Mouse (Mus musculus): ENCODE results near the gene Vmn2r60. TPM values are rescaled to one million over a fixed set of nuclear protein-coding genes. Genes with fewer than 3 reads are reported as not detected.
"Not testable (repeated sequence)": the region's sequence is repeated elsewhere in the genome, so short reads cannot be mapped to it uniquely, and the experiment has no call there.

Gene Vmn2r60
- polyA plus RNA-seq (2014; fragmentation: Nextera tagmentation; extraction: Ambion mirVana): not detected in 2 replicates

- Histone ChIP-seq H3K27me3 (ENCODE audit: control insufficient read depth, insufficient read depth, low read length) (no peaks in the 10 kb centered on the region), H3K4me2 (no peak within 1 kb of the TSS), H3K4me3 (ENCODE audit: low read depth, low read length) (no peak within 1 kb of the TSS), H3K36me3 (ENCODE audit: control insufficient read depth, insufficient read depth, low read length) (no peaks in the 10 kb centered on the region), H3K27ac (ENCODE audit: low read depth, low read length) (no peak within 1 kb of the TSS), H3K9me3 (replicated peaks; ENCODE audit: control insufficient read depth, low read length) (no peaks in the 10 kb centered on the region), H3K4me1 (ENCODE audit: control insufficient read depth, insufficient read depth, low read length) (no peaks in the 10 kb centered on the region), H3K9ac (ENCODE audit: low read depth, low read length) (no peak within 1 kb of the TSS)
- no peak for ATAC-seq (replicated peaks; ENCODE audit: insufficient number of reproducible peaks, low FRiP score, low TSS enrichment)
- WGBS (ENCODE audit: insufficient replicate concordance): 65% methylated on average over 2 of the region's 2 CpGs
Measured at GRCm38 (mm10) chr7:42107470-42107869, at the start of gene Vmn2r60. Vmn2r60 (plus strand) TSS chr7:42107770.

GRCm38 (mm10) chr7:42058923-42059322 lies 48.6 kb upstream of the Vmn2r60 start, which contains the start of gene Vmn2r59:
Vmn2r59 (minus strand) TSS chr7:42059023.
- no peaks in the 10 kb centered on the region for H3K36me3 ChIP-seq (ENCODE audit: control insufficient read depth, insufficient read depth, low read length)
- no peak within 1 kb of the TSS for H3K4me3 ChIP-seq (ENCODE audit: low read depth, low read length)
- no peak within 1 kb of the TSS for H3K27ac ChIP-seq (ENCODE audit: low read depth, low read length)
- no peaks in the 10 kb centered on the region for H3K4me1 ChIP-seq (ENCODE audit: control insufficient read depth, insufficient read depth, low read length)
- no peak within 1 kb of the TSS for H3K4me2 ChIP-seq
- H3K27me3 ChIP-seq (ENCODE audit: control insufficient read depth, insufficient read depth, low read length): no peaks in the 10 kb centered on the region
- ATAC-seq (replicated peaks; ENCODE audit: insufficient number of reproducible peaks, low FRiP score, low TSS enrichment): no peak
- H3K9me3 ChIP-seq (replicated peaks; ENCODE audit: control insufficient read depth, low read length): 0 out of 2 replicates have a peak, but pooled peaks cover 4% of the 10 kb centered on the region
- H3K9ac ChIP-seq (ENCODE audit: low read depth, low read length): no peak within 1 kb of the TSS

- 72% methylated on average over 11 of the region's 14 CpGs for WGBS (ENCODE audit: insufficient replicate concordance)
- H3K9me3 ChIP-seq (replicated peaks; ENCODE audit: control insufficient read depth, low read length); H3K4me3 ChIP-seq (ENCODE audit: low read depth, low read length); H3K27me3 ChIP-seq (ENCODE audit: control insufficient read depth, insufficient read depth, low read length); H3K27ac ChIP-seq (ENCODE audit: low read depth, low read length); H3K9ac ChIP-seq (ENCODE audit: low read depth, low read length); H3K36me3 ChIP-seq (ENCODE audit: control insufficient read depth, insufficient read depth, low read length); H3K4me2 ChIP-seq; ATAC-seq (replicated peaks; ENCODE audit: insufficient number of reproducible peaks, low FRiP score, low TSS enrichment); H3K4me1 ChIP-seq (ENCODE audit: control insufficient read depth, insufficient read depth, low read length): not testable (repeated sequence)
Measured at GRCm38 (mm10) chr7:42107061-42107460, 509 bp upstream of the Vmn2r60 start.

Other genes starting within 250 kb of the Vmn2r60 start
- gene Vmn2r58, start 235.1 kb upstream of the Vmn2r60 start, polyA plus RNA-seq (2014; fragmentation: Nextera tagmentation; extraction: Ambion mirVana): not detected in 2 replicates
- gene Vmn2r59, start 48.7 kb upstream of the Vmn2r60 start, polyA plus RNA-seq (2014; fragmentation: Nextera tagmentation; extraction: Ambion mirVana): not detected in 2 replicates
- gene Vmn2r61, start 152.3 kb downstream of the Vmn2r60 start, polyA plus RNA-seq (2014; fragmentation: Nextera tagmentation; extraction: Ambion mirVana): not detected in 2 replicates